Mouse (Mus musculus) cerebellum, adult (tissue): Measurements from ENCODE around the gene Inhbc.
"Not testable (repeated sequence)": the region's sequence is repeated elsewhere in the genome, so short reads cannot be mapped to it uniquely, and the experiment has no call there.

ENCODE experiments used
- ATAC-seq: cut with Nextera tagmentation; 2 replicates; pipeline ENCODE4 v1.9.2; 2017; ENCODE audit warnings: mild to moderate bottlenecking, moderate library complexity, mixed read lengths; ENCODE audit not compliant: insufficient number of reproducible peaks, low FRiP score, low TSS enrichment

Gene Inhbc

GRCm38 (mm10) chr10:127330212-127330611 is 40.0 kb downstream of the Inhbc start:
- ATAC-seq, result no peak

- ATAC-seq, result no peak
These were observed 42.6 kb downstream of the Inhbc start for GRCm38 (mm10) chr10:127327461-127328145.

GRCm38 (mm10) chr10:127326828-127327227 is 43.4 kb downstream of the Inhbc start:
- ATAC-seq, result no peak

GRCm38 (mm10) chr10:127326017-127326801 is 44.0 kb downstream of the Inhbc start:
- no peak for ATAC-seq

- ATAC-seq, result no peak
These were observed 44.7 kb downstream of the Inhbc start for GRCm38 (mm10) chr10:127325454-127326016.

GRCm38 (mm10) chr10:127324495-127324894 is 45.7 kb downstream of the Inhbc start:
- ATAC-seq, result no peak

GRCm38 (mm10) chr10:127323131-127323855 is 46.9 kb downstream of the Inhbc start:
- no peak for ATAC-seq

GRCm38 (mm10) chr10:127322669-127323068 is 47.6 kb downstream of the Inhbc start:
- no peak for ATAC-seq

GRCm38 (mm10) chr10:127322178-127322577 is 48.1 kb downstream of the Inhbc start:
- no peak for ATAC-seq

- no peak for ATAC-seq
These were observed 48.6 kb downstream of the Inhbc start, which contains the start of gene Arhgap9 for GRCm38 (mm10) chr10:127321621-127322020. Gene Arhgap9, plus strand, starts transcription at chr10:127321964.

- ATAC-seq, result no peak
These were observed 50.3 kb downstream of the Inhbc start for GRCm38 (mm10) chr10:127319969-127320368.

- no peak for ATAC-seq
These were observed 52.2 kb downstream of the Inhbc start for GRCm38 (mm10) chr10:127318009-127318408.

GRCm38 (mm10) chr10:127317277-127317676 is 53.0 kb downstream of the Inhbc start:
- ATAC-seq, result no peak

GRCm38 (mm10) chr10:127314950-127315349 is 55.3 kb downstream of the Inhbc start:
- ATAC-seq, result not testable (repeated sequence)

- ATAC-seq, result not testable (repeated sequence)
These were observed 56.7 kb downstream of the Inhbc start for GRCm38 (mm10) chr10:127313516-127313915.

- no peak for ATAC-seq
These were observed 57.4 kb downstream of the Inhbc start for GRCm38 (mm10) chr10:127312858-127313257.

GRCm38 (mm10) chr10:127312356-127312676 is 57.9 kb downstream of the Inhbc start:
- peak; percentile 56 for ATAC-seq

GRCm38 (mm10) chr10:127311476-127312355 is 58.5 kb downstream of the Inhbc start, which contains the start of gene Mars:
Gene Mars, minus strand, starts transcription at chr10:127311786.
- peak; percentile 96 for ATAC-seq

- ATAC-seq, result no peak
These were observed 59.4 kb downstream of the Inhbc start for GRCm38 (mm10) chr10:127310523-127311475.
